Mouse (Mus musculus) monocyte, adult 2 months (primary cell): ENCODE measurements at regions not wholly inside any gene's neighbourhood (a gene's known extent, or its start where the extent isn't known, plus 50 kb on each side); places are given as distances from the start of the nearest gene placed in this dataset.

Experiments
- DNase-seq, 2 experiments: peaks; one replicate each; pipeline ENCODE4 v3.0.0; 2022; ENCODE audit warnings: low spot score in 2 of 2, low read depth in 1 of 2

- DNase-seq = no peak
Observed at GRCm38 (mm10) chr14:76717081-76717480, 160.4 kb upstream of the Serp2 start.

- DNase-seq = no peak
Observed at GRCm38 (mm10) chr14:76714727-76715126, 158.0 kb upstream of the Serp2 start.

DNA sequence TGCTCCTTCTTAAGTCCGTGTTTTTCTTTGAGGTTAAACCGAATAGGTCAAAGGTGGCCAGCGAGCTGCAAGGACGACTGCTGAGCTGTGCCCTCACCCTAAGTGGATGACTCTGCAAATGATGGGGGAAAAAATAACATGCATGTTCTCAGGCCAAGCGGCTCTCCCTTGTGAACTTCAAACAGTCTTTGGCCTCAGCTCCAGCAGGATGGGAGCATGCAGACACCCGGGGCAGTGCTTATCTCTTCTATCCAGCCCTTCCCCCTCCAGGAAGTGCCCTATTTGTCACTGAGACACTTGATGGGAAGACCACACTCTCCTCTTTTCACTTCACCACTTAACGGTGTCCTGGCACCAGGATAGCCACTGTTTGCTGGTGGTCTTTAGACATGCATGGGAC, 157.3 kb upstream of the Serp2 start:
- no peak for DNase-seq

GRCm38 (mm10) chr14:76708728-76709127, 152.0 kb upstream of the Serp2 start:
- DNase-seq = no peak

GRCm38 (mm10) chr14:76703373-76703764, 146.7 kb upstream of the Serp2 start:
- DNase-seq = no peak

DNA sequence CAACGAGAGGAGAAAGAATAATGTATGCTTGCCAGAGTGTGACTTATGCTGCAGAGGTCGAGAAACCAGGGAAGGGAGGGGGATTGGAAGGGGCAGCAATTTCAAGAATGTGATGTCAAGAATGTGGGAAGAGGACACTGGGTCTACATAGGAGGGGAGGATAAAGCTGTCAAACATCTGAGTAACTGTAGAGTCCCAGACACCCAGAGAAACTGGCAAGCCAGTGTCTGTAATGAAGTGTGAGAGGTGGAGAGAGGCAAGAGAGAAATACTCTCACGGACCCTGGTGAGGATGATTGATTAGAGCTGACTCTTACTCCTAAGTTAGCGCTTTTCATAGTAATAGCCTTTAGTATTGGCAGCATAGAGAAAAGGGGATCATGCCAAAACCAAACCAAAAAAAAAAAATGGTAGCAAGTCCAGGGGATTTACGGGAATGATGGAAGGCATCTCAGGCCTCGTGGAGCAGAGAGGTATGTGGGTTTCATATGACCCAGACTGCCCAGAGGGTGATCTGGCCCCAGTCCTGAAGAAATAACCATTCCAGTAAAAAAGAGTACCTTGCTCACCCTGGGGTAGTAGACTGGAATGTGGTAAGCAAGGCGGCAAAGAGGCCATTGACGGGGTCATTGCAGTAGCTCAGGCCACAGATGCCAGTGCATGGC, 146.2 kb upstream of the Serp2 start:
- no peak for DNase-seq

DNA sequence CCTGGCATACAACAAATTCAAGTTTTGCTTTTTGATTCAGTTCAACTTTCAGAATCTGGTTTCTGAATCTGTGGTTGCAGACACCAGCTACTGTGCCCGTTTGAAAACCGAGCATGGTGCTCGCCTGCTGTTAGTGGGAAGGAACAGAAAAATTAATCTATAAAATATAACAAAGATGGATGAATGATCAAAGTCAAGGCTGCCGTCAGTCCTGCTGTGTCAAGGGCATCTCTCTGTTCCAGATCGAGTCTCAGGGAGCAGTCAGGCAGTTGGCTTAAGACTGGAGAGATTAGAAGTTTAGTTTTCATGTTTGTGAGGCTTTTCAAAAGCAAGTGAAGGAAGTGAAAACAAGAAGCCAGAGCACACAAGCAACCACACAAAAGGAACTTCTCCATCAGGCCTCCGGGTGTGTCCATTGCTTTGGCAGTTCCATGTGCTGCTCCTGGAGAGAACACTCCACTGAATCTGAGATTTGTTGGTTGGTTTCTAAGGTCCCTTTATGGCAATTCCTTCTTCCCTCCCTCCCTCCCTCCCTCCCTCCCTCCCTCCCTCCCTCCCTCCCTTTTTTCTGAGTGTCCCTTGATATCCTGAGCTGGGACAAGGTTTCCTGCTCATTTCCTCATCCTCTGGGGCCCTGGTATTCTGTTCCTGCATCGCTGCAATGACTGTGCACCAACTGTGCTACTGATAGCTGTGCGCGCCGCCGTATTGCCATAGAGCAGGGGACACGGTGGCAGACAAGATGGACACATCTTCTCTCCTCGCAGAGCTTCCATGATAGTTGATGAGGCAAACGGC, 145.4 kb upstream of the Serp2 start:
- peak in 1 of 2 experiments; percentile 13 for DNase-seq

DNA sequence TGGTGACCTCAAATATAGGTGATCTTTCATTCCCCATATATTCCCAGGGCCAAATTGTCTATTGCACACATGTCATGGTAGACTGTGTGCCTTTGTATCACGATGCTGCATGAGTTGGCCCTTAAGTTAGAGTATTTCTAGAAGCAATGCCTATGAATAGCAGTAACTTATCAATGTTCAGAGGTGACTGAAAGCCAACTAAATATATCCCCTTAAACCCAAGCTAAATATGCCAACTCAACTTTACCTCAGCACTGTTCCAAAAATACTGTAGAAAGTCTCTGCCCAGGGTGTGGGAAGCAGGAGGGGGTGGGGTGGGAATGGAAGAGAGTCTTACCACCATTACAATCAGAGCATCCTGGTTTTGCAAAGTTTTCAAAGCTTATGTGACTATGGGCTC, 144.6 kb upstream of the Serp2 start:
- DNase-seq = no peak

DNA sequence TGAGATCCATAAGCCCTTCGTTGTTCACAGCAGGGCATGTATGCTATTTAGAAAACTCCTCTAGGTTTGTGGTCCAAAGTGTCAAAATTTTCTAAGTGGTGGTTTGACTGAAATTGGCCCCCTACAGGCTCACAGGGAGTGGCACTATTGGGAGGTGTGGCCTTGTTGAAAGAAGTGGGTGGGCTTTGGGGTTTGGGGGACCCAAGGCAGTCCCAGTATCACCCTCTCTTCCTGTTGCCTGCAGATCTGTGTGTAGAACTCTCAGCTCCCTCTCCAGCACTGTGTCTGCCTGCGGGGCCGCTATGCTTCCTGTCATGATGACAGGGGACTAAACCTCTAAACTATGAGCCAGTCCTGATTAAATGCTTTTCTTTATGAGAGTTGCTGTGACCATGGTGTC, 144.1 kb upstream of the Serp2 start:
- DNase-seq = no peak

GRCm38 (mm10) chr14:76700190-76700589, 143.5 kb upstream of the Serp2 start:
- no peak for DNase-seq

GRCm38 (mm10) chr14:76698718-76699402, 142.2 kb upstream of the Serp2 start:
- no peak for DNase-seq

DNA sequence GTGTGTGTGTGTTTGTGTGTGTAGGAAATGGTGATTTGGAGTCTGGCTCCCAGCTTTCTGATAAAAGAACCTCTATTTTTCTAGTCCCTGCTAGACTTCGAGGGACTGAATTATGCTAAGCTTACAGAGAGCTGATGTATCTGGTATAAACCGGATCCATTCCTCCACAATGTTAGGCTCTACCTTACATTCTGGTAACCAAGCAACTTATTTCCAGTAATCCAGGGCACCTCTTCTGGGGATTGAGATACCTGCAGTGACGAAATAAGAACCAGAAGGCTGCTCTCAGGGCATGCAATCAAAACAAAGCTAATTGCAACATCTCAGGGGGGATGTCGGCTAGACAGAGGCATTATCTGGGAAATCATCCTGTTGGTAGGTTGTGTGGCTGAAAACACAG, 140.0 kb upstream of the Serp2 start:
- DNase-seq = no peak

DNA sequence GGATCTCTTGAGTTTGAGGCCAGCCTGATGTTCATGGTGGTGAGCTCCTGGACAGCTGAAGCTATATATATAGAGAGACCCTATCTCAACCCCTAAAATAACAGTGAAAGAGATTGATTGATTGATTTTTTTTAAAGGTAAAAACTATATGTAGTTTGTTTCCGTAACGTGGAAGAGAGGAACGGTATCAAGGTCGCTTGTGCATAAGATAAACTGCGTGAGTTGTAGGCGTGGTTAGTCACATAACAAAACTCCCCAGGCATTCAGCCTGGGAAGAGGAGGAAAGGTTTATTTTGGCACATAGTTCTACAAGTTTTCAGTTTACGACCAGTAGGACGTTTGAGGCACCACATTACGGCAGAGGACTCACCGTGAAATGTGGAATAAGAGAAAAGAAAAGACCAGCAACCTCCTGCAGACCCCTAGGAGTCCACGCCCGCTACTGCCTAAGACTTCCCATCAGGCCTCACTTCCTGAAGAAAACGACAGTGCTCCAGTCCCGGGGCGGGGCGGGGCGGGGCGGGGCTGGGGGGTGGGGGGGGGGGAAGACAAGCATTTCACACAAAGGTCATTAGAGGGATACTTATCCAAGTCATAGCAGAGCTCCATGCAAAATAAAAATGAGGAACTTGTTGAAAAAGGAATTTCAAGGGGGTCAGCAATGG, 139.1 kb upstream of the Serp2 start:
- no peak for DNase-seq

- no peak for DNase-seq
Observed at GRCm38 (mm10) chr14:76694894-76695293, 138.2 kb upstream of the Serp2 start.

DNA sequence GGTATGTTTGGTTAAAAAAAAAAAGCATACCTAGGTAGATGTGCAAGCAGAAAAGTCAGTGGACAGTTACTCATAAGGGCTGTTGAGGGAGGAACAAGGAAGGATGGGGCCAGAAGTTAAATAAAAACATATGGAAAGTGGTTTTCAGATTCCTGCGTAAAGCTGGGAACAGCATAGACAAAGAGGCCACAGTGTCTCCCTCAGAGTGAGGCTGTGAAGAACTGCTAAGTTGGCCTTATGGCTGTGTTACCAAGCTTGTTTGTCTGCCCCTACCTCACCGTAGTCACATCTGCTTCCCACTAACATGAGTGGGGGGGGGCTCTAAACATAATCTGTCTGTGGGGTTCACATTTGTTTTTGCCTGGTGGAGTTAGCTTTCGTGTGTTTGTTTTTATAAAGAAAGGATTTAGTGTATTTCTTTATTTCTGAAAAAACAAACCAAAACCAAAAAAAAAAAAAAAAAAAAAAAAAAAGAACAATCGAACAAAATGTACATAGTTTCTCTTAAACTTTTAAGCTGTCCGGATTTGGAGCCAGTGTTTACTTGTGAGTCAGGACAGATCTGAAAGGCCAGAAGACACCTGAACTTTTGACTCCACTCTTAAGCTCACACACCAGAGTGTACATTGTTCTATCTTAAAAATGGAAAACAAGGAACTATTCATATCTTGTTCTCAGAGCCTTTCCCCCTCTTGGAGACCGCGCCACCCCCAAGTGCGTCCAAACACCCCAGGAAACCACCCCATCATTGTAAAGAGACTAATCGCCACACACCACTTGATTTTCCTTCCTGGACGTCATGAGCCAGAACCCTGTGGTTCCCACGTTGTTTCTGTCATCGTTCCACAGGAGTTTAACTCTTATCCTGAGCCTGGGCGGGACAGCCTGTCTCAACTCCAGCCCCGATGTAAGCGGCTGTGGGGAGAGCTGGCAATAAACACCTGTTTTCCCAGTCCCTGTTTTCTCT, 136.9 kb upstream of the Serp2 start:
- DNase-seq = no peak

- DNase-seq = no peak
Observed at GRCm38 (mm10) chr14:76687971-76688407, 131.3 kb upstream of the Serp2 start.

GRCm38 (mm10) chr14:76686762-76687453, 130.2 kb upstream of the Serp2 start:
- DNase-seq = no peak

DNA sequence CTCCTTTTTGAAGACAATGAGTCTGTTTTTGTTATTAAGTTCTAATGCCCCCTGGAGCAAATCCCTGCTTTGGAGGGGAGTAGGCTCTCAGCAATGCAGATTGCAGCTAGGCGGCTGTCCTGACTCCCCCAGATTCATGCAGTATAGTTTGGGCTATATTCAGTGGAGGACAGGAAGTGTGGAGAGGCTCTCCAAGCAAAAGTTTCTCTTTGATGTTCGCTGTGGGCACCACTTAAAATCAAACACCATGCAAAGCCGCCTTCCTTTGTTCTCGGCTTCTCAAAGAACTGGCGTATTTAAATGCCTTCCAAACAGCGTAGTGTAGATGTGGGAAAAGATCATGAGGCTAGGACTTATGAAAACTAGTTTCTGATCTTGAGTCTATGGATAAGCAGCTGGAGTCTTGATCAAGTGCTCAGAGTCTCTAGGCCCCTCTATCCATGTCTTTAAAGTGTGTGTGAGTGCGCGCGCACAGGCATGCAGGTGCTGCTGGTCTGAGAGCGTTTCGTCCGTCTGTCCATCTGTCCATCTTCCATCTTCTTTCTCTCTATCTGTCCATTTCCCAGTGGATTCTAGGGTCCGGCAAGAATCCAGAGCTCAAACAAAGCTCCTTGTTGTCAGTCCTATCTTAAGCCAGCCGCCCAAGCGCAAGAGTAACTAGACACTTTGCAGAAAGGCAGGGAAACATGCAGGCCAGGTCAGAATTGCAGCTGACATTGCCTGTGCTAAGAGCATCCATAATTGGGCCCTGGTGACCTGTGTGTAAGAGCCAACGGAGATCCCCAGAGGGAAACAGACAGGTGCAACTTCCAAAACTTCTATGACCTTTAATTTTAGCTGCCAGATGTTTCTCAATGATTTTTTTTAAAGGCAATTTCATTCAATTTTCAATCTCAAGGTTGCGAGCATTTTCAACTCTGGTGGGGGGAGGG, 129.4 kb upstream of the Serp2 start:
- no peak for DNase-seq

GRCm38 (mm10) chr14:76684327-76684726, 127.6 kb upstream of the Serp2 start:
- DNase-seq = no peak
